Mouse (Mus musculus) lung, adult 2 months (tissue): ENCODE results near the gene Mttp. TPM values are rescaled to one million over a fixed set of nuclear protein-coding genes. Genes with fewer than 3 reads are reported as not detected.

Experiments used
- DNase-seq: peaks from one replicate; pipeline ENCODE4 v3.0.0; 2022
- H3K4me1 ChIP-seq: fragments of 200-500 bp; 2 replicates; pipeline ENCODE4 v1.6.1; 2011; ENCODE audit warnings: low read length; ENCODE audit not compliant: control insufficient read depth, insufficient read depth
- H3K4me3 ChIP-seq: fragments of 200-500 bp; replicated peaks from 2 replicates; pipeline ENCODE3; 2011; ENCODE audit warnings: low read depth, mild to moderate bottlenecking, control low read depth, low read length; ENCODE audit errors: extremely low read depth
- CTCF ChIP-seq: fragments of 200-500 bp; IDR thresholded peaks from 2 replicates; pipeline ENCODE4 v1.5.1; 2011; ENCODE audit warnings: mild to moderate bottlenecking, low read length, control low read depth; ENCODE audit not compliant: insufficient read depth
- POLR2A ChIP-seq: fragments of 200-500 bp; IDR thresholded peaks from 2 replicates; pipeline ENCODE4 v1.6.1; 2011; ENCODE audit warnings: low read depth, mild to moderate bottlenecking, control low read depth, low read length, borderline replicate concordance; ENCODE audit errors: extremely low read depth
- WGBS: fragments of 180-500 bp; shearing (Covaris S2); methylation state at CpG from one replicate; pipeline ENCODE4 v1.1.7; 2018; 5-methylcytosine and 5-hydroxymethylcytosine counted together
- polyA plus RNA-seq: library from polyadenylated mRNA; depleted of rRNA; stranded (reverse); fragments of >200 nt; gene quantifications from 2 replicates; pipeline ENCODE4 v1.2.3, GENCODE M21; 2012

Mttp gene
- polyA plus RNA-seq, 1 experiment: 0.91 TPM

DNA sequence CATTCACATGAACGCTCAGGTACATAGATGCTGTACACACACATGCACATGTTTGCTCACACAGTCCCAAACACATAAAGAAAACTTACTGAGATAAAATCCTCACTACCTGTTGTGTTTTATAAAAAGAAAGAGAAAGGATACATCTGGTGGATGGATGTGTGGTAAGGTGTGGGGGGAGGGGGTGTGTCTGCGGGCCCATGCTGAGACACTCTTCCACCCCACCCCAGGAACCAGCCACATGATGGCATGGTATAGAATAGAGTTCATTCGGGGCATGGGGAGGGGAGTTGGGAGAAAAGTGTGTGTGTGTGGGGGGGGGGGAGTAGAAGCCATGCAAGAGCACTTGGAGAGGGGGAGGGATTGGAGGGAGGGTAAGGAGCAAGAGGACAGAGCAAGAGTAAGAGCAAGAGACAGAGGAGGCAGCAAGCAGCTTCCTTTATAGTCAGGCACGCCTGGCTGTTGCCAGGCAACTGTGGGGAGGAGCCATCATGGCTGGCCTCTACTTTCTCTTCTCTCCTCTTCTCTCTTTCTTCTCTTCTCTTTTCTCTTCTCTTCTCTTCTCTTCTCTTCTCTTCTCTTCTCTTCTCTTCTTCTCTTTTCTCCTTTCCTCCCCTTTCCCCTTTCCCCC, 17.9 kb upstream of the Mttp start:
- no peak for TF ChIP-seq POLR2A
- no peak for TF ChIP-seq CTCF
- DNase-seq: no peak
- 57% methylated on average over 4 of the region's 4 CpGs for WGBS
- Histone ChIP-seq H3K4me3 (no peak overlapping the region), H3K4me1 (no peaks in the 10 kb centered on the region)

GRCm38 (mm10) chr3:138161623-138162022, 16.9 kb upstream of the Mttp start:
- DNase-seq: no peak
- Histone ChIP-seq H3K4me3 (no peak overlapping the region), H3K4me1 (no peaks in the 10 kb centered on the region)
- WGBS: 81% methylated on average over 10 of the region's 10 CpGs
- TF ChIP-seq POLR2A: no peak
- TF ChIP-seq CTCF: no peak

DNA sequence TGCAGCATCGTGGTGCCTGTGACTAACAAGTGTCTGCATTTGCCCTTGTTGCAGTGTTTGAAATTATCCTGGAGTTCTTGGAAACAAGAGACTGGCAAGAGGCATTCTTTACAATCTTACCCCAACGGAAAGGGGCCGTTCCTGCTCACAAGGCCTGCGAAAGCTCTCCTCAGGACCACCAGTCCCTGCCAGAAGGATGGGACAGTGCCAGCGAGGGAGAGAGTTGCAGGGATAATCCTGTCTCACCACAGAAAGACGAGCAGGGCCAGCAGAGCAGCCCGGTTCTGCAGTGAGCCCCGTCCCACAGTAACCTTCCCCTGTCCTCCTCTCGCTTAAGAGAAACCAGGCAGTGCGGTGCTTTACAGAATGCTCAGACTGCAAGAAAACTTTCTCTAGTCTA, 11.9 kb upstream of the Mttp start:
- WGBS: 77% methylated on average over 10 of the region's 10 CpGs
- no peak for DNase-seq
- no peak for TF ChIP-seq CTCF
- TF ChIP-seq POLR2A: no peak
- no peaks in the 10 kb centered on the region for H3K4me1 ChIP-seq
- no peak overlapping the region for H3K4me3 ChIP-seq

DNA sequence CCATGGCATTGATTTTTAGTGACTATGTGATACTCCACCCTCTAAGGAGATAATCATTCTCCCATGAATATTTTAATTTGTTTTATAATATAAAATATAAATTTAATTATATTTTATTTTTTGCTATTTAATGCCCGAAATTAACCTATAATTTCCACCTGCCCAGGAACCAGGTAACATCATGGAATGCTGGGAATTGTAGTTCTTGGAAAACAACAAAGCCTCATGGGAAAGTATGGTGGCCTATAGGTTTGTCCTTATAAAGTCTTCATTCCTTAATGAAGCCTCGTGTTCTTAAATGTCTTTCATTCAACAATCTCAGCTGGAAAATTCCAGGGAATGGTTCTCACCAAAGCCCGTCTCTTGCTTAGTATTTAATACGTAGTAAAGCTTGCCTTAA, 10.3 kb upstream of the Mttp start:
- Histone ChIP-seq H3K4me3 (no peak overlapping the region), H3K4me1 (no peaks in the 10 kb centered on the region)
- TF ChIP-seq CTCF (no peak), POLR2A (no peak)
- 92% methylated on average over 4 of the region's 4 CpGs for WGBS
- no peak for DNase-seq

DNA sequence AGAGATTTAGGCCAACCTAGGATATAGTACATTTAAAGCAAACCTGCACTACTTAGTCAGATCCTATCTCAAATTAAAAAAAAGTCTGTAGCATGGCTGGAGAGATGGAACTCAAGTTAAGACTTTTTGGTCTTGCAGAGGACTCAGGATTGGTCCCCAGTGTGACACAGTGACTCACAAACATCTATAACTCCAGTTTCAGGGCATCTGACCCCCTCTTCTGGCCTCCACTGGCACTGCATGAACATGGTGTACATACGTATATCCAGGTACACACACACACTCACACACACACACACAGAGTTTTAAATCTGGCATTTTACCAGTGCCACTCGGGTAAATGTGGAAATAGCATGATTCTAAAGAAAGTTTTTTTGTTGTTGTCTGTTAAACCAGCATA, 4.0 kb upstream of the Mttp start:
- no peak for DNase-seq
- no peak overlapping the region for H3K4me3 ChIP-seq
- no peaks in the 10 kb centered on the region for H3K4me1 ChIP-seq
- TF ChIP-seq CTCF: no peak
- no peak for TF ChIP-seq POLR2A
- WGBS: 88% methylated on average over 2 of the region's 2 CpGs

DNA sequence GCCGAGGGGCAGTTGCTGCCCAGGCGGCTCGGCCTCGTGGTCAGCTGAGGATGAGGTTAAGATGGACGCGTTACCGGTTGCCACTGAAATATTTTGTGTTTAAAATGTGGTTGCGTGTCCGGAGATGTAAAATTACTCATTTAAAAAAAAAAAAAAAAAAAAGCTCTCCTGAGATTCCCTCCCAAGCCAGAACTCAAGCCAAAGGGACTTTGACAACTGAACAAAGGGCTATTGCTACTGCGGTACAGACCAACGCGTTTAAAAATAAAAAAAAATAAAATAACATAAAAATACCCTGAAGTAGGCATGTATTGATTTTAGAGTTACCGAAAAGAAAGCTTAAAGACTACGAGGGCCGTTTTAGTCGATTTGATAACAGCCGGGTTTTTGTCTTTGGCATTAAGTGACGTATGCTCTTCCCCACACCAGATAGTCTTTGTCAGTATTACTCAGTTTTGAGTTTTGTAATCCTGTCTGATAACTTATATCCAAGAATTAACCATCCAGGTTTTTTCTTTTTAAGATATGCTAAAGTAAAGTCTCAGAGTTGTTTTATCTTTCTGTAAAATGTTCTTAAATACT, 617 bp downstream of the Mttp start:
- H3K4me1 ChIP-seq: peaks cover 3% of the 10 kb centered on the region; the same call in 1 of the 2 replicates
- under 1% methylated on average over 18 of the region's 18 CpGs for WGBS
- TF ChIP-seq POLR2A (no peak), CTCF (no peak)
- no peak for DNase-seq
- peak overlapping the region; percentile 76 for H3K4me3 ChIP-seq

- peaks cover 3% of the 10 kb centered on the region; the same call in 1 of the 2 replicates for H3K4me1 ChIP-seq
- TF ChIP-seq CTCF (0 out of 2 replicates have a peak, but pooled peaks have one; percentile 13), POLR2A (peak; percentile 80; the same call in 1 of the 2 replicates)
- DNase-seq: peak; percentile 98
- WGBS: under 1% methylated on average over 70 of the region's 70 CpGs
- H3K4me3 ChIP-seq: peak within 1 kb of the TSS; percentile 97
Observed at GRCm38 (mm10) chr3:138143315-138144059, 1.3 kb downstream of the Mttp start, which contains the start of gene Trmt10a. Trmt10a (plus strand) TSS chr3:138143448.

- no peak for DNase-seq
- Histone ChIP-seq H3K4me3 (peak overlapping the region; percentile 97), H3K4me1 (peaks cover 3% of the 10 kb centered on the region; the same call in 1 of the 2 replicates)
- TF ChIP-seq CTCF (no peak), POLR2A (no peak)
- 1% methylated on average over 12 of the region's 12 CpGs for WGBS
Observed at GRCm38 (mm10) chr3:138142733-138143314, 1.9 kb downstream of the Mttp start.

DNA sequence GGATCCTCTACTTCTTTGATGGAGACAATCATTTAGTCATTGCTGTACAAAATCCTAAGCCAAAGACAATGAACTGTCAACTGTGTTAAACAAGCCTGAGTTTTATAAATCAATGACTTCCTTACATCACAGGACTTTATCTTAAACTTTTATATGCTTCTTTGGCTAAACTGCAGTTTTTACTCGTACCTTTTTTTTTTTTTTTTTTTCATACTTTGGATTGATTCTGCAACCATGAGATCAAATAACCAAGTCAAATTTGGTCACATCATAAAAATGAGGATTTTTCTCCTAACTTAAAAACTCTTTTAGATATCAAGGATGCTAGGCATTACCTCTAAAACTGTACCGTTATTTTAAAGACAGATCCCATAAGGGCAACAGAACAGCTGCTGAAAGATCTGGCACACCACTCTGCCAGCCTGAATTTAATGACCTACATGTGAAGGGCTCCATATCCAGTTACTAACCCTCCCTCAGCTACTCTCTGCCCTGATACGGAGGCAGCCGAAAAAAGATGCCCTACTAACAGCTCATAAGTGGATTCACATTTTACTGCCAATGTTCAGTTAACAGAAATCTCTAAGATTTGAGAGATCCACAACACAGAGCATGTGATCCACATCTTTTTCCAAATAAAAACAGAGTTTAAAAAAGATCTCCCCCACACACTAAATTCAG, 2.6 kb downstream of the Mttp start:
- no peak for TF ChIP-seq CTCF
- TF ChIP-seq POLR2A: no peak
- Histone ChIP-seq H3K4me1 (peaks cover 3% of the 10 kb centered on the region; the same call in 1 of the 2 replicates), H3K4me3 (no peak overlapping the region)
- DNase-seq: no peak
- WGBS: 49% methylated on average over 4 of the region's 4 CpGs
